ENCODE assay signal across 33 mouse cellular contexts in the genomic region with DNA sequence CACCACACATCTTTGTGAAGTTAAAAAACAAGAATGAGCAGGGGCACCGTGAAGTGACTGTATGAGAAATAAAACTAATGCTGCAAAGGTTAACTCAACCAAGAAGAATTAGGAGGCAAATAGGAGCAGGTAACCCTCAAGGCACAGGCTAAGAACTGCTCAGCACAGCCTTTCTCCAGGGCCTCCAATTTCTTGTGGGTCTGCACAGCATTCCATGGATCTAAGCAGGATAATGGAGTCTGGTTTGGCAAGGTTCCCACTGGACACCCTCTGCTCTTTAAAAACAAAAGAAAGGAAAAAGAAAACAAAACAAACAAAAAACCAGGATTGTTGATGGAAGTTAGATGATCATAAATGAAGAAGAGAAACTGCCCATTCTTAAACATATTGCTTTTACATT. TPM values are rescaled to one million over a fixed set of nuclear protein-coding genes. Genes with fewer than 3 reads are reported as not detected.
DNase-seq lines count a peak whose midpoint lies in the region; ATAC-seq and TF ChIP-seq lines count a peak whose summit lies in the region.
"Had no signal": no experiment of that assay in that cellular context is flagged by ENCODE, and none has a peak within 500 bp of the region (broad histone marks: within the 10 kb centered on the region; RNA-seq: fewer than 3 reads in every experiment).

No protein-coding gene starts in this region.

- TF ChIP-seq CTCF in lung, embryonic 14.5 days (IDR thresholded peaks at IDR 0.05; ENCODE audit: low read depth) = no peak

- no peak overlapping the region for H3K27ac ChIP-seq in heart, embryonic 14.5 days (replicated peaks in 1 of 2; ENCODE audit: control insufficient read depth in 1 of 2, insufficient read depth in 1 of 2, low read depth in 2 of 2, low read length in 2 of 2)
- peak overlapping the region; percentile 56; the same call in 1 of the 2 replicates for H3K27ac ChIP-seq in lung, embryonic 14.5 days (ENCODE audit: low read depth)
- H3K27ac ChIP-seq in kidney, embryonic 16.5 days (ENCODE audit: low read length) = no peak overlapping the region
- H3K27ac ChIP-seq: forebrain, embryonic 13.5 days; intestine, embryonic 15.5 days; limb, embryonic 15.5 days; liver, embryonic 13.5 days; neural tube, embryonic 13.5 days; stomach, postnatal 0 days had no signal

- intact Hi-C loops in heart, postnatal 36 days (cut with DNase I) = no loop called here

- H3K36me3 ChIP-seq in heart, embryonic 14.5 days (ENCODE audit: control insufficient read depth, insufficient read depth, low read length) = no peaks in the 10 kb centered on the region
- H3K36me3 ChIP-seq in lung, embryonic 14.5 days (ENCODE audit: insufficient read depth) = no peaks in the 10 kb centered on the region
- no peaks in the 10 kb centered on the region for H3K36me3 ChIP-seq in kidney, embryonic 16.5 days (ENCODE audit: insufficient read depth, low read length)
- H3K36me3 ChIP-seq: intestine, embryonic 15.5 days; limb, embryonic 10.5 days; limb, embryonic 15.5 days; liver, embryonic 13.5 days; neural tube, embryonic 13.5 days had no signal

- H3K4me1 ChIP-seq in heart, embryonic 14.5 days (ENCODE audit: control insufficient read depth in 2 of 2, insufficient read depth in 2 of 2, low read length in 2 of 2) = peaks cover 9 to 12% of the 10 kb centered on the region in 2 experiments
- H3K4me1 ChIP-seq in lung, embryonic 14.5 days (ENCODE audit: insufficient read depth) = peaks cover 11% of the 10 kb centered on the region; the same call in 1 of the 2 replicates
- H3K4me1 ChIP-seq in kidney, embryonic 16.5 days (ENCODE audit: insufficient read depth, low read length) = no peaks in the 10 kb centered on the region
- H3K4me1 ChIP-seq: intestine, embryonic 15.5 days had no signal

- no peaks in the 10 kb centered on the region for H3K9me3 ChIP-seq in heart, embryonic 14.5 days (ENCODE audit: control insufficient read depth, low read length)
- no peaks in the 10 kb centered on the region for H3K9me3 ChIP-seq in lung, embryonic 14.5 days (ENCODE audit: low read depth, low read length)
- H3K9me3 ChIP-seq in kidney, embryonic 16.5 days (ENCODE audit: low read length) = no peaks in the 10 kb centered on the region
- H3K9me3 ChIP-seq: forebrain, embryonic 13.5 days; intestine, embryonic 15.5 days; limb, embryonic 10.5 days; limb, embryonic 15.5 days; liver, embryonic 13.5 days; neural tube, embryonic 13.5 days had no signal

- H3K27me3 ChIP-seq in heart, embryonic 14.5 days (ENCODE audit: control insufficient read depth, insufficient read depth, low read length) = no peaks in the 10 kb centered on the region
- no peaks in the 10 kb centered on the region for H3K27me3 ChIP-seq in lung, embryonic 14.5 days (ENCODE audit: insufficient read depth, low read length)
- no peaks in the 10 kb centered on the region for H3K27me3 ChIP-seq in kidney, embryonic 16.5 days (ENCODE audit: insufficient read depth, low read length)
- H3K27me3 ChIP-seq: CH12.LX; forebrain, embryonic 13.5 days; intestine, embryonic 15.5 days; limb, embryonic 15.5 days; liver, embryonic 13.5 days; neural tube, embryonic 13.5 days had no signal

- no peak for ATAC-seq in heart, embryonic 14.5 days (ENCODE audit: insufficient number of reproducible peaks, insufficient read depth, low FRiP score, low read depth)
- peak; percentile 58; the same call in 1 of the 2 replicates for ATAC-seq in lung, embryonic 14.5 days (ENCODE audit: insufficient read depth)
- ATAC-seq in kidney, embryonic 16.5 days (ENCODE audit: low FRiP score, low TSS enrichment) = no peak
- ATAC-seq: forebrain, embryonic 13.5 days; intestine, embryonic 15.5 days had no signal

- 47% methylated on average over 1 of the region's 1 CpGs for WGBS in heart, embryonic 14.5 days
- 14% methylated on average over 1 of the region's 1 CpGs for WGBS in lung, embryonic 14.5 days
- WGBS in kidney, embryonic 16.5 days = 52% methylated on average over 1 of the region's 1 CpGs

- H3K4me2 ChIP-seq in heart, embryonic 14.5 days (ENCODE audit: low read length) = peak overlapping the region; percentile 46
- peak overlapping the region; percentile 40 for H3K4me2 ChIP-seq in lung, embryonic 14.5 days
- no peak overlapping the region for H3K4me2 ChIP-seq in kidney, embryonic 16.5 days (replicated peaks; ENCODE audit: low read depth, low read length)
- H3K4me2 ChIP-seq: forebrain, embryonic 13.5 days; intestine, embryonic 15.5 days; limb, embryonic 15.5 days; liver, embryonic 13.5 days; midbrain, embryonic 11.5 days; neural tube, embryonic 13.5 days had no signal

- peak; percentile 12 to 21 for DNase-seq in cerebellum, postnatal 10 days
- no peak for DNase-seq in cerebellum, postnatal 36 days
- no peak for DNase-seq in heart, postnatal 36 days
- DNase-seq in lung, embryonic 14.5 days = peak; percentile 59
- DNase-seq in lung, postnatal 36 days = no peak
- DNase-seq in NIH3T3 (ENCODE audit: low read depth) = peak; percentile 22
- DNase-seq: adrenal gland, adult 8-10 months; cerebellum, adult 8-10 months; gastrocnemius, postnatal 10 days; heart, postnatal 4 days; kidney, adult 2 months; kidney, postnatal 10 days; layer of hippocampus, adult 9-11 months; liver, embryonic 13.5 days; lung, adult 18-20 months; right cerebral cortex, postnatal 4 days; thymus, adult 18-20 months; thymus, postnatal 25 days had no signal

- peak overlapping the region; percentile 16; the same call in 1 of the 2 replicates for H3K9ac ChIP-seq in heart, embryonic 14.5 days (ENCODE audit: low read length)
- H3K9ac ChIP-seq in lung, embryonic 14.5 days = no peak overlapping the region
- H3K9ac ChIP-seq in kidney, embryonic 16.5 days (replicated peaks; ENCODE audit: low read length) = no peak overlapping the region
- H3K9ac ChIP-seq: forebrain, embryonic 13.5 days; intestine, embryonic 15.5 days; limb, embryonic 15.5 days; liver, embryonic 13.5 days; neural tube, embryonic 13.5 days had no signal

- H3K4me3 ChIP-seq in heart, embryonic 14.5 days (ENCODE audit: control insufficient read depth in 1 of 2, insufficient read depth in 1 of 2, low read depth in 1 of 2, low read length in 2 of 2) = no peak overlapping the region
- H3K4me3 ChIP-seq in lung, embryonic 14.5 days (ENCODE audit: low read depth, low read length) = no peak overlapping the region
- no peak overlapping the region for H3K4me3 ChIP-seq in kidney, embryonic 16.5 days (ENCODE audit: low read length)
- H3K4me3 ChIP-seq: forebrain, embryonic 13.5 days; intestine, embryonic 15.5 days; limb, embryonic 10.5 days; limb, embryonic 15.5 days; liver, embryonic 13.5 days; neural tube, embryonic 13.5 days had no signal

RNA-seq across cellular contexts. Expression of a gene that starts 11.4 kb away (rescaled TPM):
- polyA plus RNA-seq in heart, embryonic 14.5 days (2014; fragmentation: Nextera tagmentation; extraction: Ambion mirVana) = 38.8 and 40.1 TPM in 2 replicates
- not detected for total RNA-seq in heart, postnatal 36 days (2021)
- polyA plus RNA-seq in lung, embryonic 14.5 days (2014; fragmentation: Nextera tagmentation; extraction: Ambion mirVana) = 46.3 and 52.0 TPM in 2 replicates
- 13.1 and 15.0 TPM in 2 replicates for polyA plus RNA-seq in kidney, embryonic 16.5 days (2015; fragmentation: Nextera tagmentation; extraction: Ambion mirVana)
- total RNA-seq: adrenal gland, adult 8-10 months; adrenal gland, postnatal 4 days; CH12.LX; gastrocnemius, postnatal 10 days; heart, postnatal 4 days; hindbrain, postnatal 0 days; left cerebral cortex, postnatal 10 days; megakaryocyte progenitor cell, adult 5-6 weeks had no signal
- polyA plus RNA-seq: kidney, adult 2 months; spleen, adult 2 months had no signal

Comparison
In these comparisons a context has a peak if more than half of its experiments do, and no peak if none do; other contexts are left out.
1. DNase-seq: peak in cerebellum, postnatal 10 days (2 of 2), lung, embryonic 14.5 days (single experiment) and NIH3T3 (single experiment); none in cerebellum, postnatal 36 days (0 of 2), heart, postnatal 36 days (0 of 2) and lung, postnatal 36 days (single experiment).